Mouse (Mus musculus) limb, embryonic 14.5 days (tissue): ENCODE results near the gene Fndc3b. TPM values are rescaled to one million over a fixed set of nuclear protein-coding genes. Genes with fewer than 3 reads are reported as not detected.

ENCODE experiments used
- ATAC-seq: fragments of 200-750 bp; cut with Nextera tagmentation; 2 replicates; pipeline ENCODE4 v1.8.0; 2017; ENCODE audit warnings: low read depth, moderate number of reproducible peaks, moderate TSS enrichment; ENCODE audit not compliant: low FRiP score
- DNase-seq: peaks from one replicate; pipeline ENCODE4 v3.0.0-alpha.2; 2015; ENCODE audit warnings: low spot score
- H3K27ac ChIP-seq: fragments of 300-500 bp; sonication (generic); replicated peaks from 2 replicates; pipeline ENCODE4 v1.5.1; 2014; ENCODE audit warnings: low read depth, mild to moderate bottlenecking, low read length, moderate library complexity, mixed read lengths
- H3K27me3 ChIP-seq: fragments of 300-500 bp; sonication (generic); 2 replicates; pipeline ENCODE4 v1.6.1; 2014; ENCODE audit warnings: low read length, mixed read lengths; ENCODE audit not compliant: control insufficient read depth, insufficient read depth
- H3K36me3 ChIP-seq: fragments of 300-500 bp; sonication (generic); 2 replicates; pipeline ENCODE4 v1.6.1; 2014; ENCODE audit warnings: mild to moderate bottlenecking, low read length, moderate library complexity, mixed read lengths; ENCODE audit not compliant: control insufficient read depth, insufficient read depth
- H3K4me1 ChIP-seq: fragments of 300-500 bp; sonication (generic); 2 replicates; pipeline ENCODE4 v1.6.1; 2014; ENCODE audit warnings: antibody characterized with exemption, low read length, mixed read lengths; ENCODE audit not compliant: control insufficient read depth, insufficient read depth
- H3K4me2 ChIP-seq: fragments of 300-500 bp; sonication (generic); replicated peaks from 2 replicates; pipeline ENCODE4 v1.6.1; 2014; ENCODE audit warnings: low read depth, mild to moderate bottlenecking, low read length, moderate library complexity; ENCODE audit not compliant: severe bottlenecking
- H3K4me3 ChIP-seq: fragments of 300-500 bp; sonication (generic); replicated peaks from 2 replicates; pipeline ENCODE4 v1.5.1; 2014; ENCODE audit warnings: low read length
- H3K9ac ChIP-seq: fragments of 300-500 bp; sonication (generic); 2 replicates; pipeline ENCODE4 v1.6.1; 2014; ENCODE audit warnings: mild to moderate bottlenecking, low read depth, low read length, moderate library complexity; ENCODE audit not compliant: severe bottlenecking
- H3K9me3 ChIP-seq: fragments of 300-500 bp; sonication (generic); 2 replicates; pipeline ENCODE4 v1.6.1; 2016; ENCODE audit warnings: low read length; ENCODE audit not compliant: control insufficient read depth
- POLR2A ChIP-seq: fragments of 200-500 bp; IDR thresholded peaks from 2 replicates; pipeline ENCODE4 v1.8.0; 2012; ENCODE audit warnings: inconsistent platforms, mild to moderate bottlenecking, moderate library complexity, borderline replicate concordance; ENCODE audit not compliant: insufficient read depth, insufficient read length; ENCODE audit errors: extremely low read depth
- WGBS: fragments of 180-500 bp; shearing (Covaris S2); extraction: QIAGEN DNeasy Blood & Tissue Kit; methylation state at CpG from one replicate; pipeline ENCODE4 v1.1.7; 2014; 5-methylcytosine and 5-hydroxymethylcytosine counted together
- polyA plus RNA-seq, 2 experiments: library from polyadenylated mRNA; depleted of rRNA in 1 of 2; stranded (reverse) in 1 of 2; unstranded in 1 of 2; fragments of >200 nt; fragmentation: Nextera tagmentation in 1 of 2; extraction: Ambion mirVana in 1 of 2; gene quantifications; 2 replicates each; pipeline versions ENCODE4 v1.2.1 to v1.2.3; 2012 to 2014

Gene Fndc3b
- polyA plus RNA-seq, 2 experiments = 39.6 to 41.3 TPM

DNA sequence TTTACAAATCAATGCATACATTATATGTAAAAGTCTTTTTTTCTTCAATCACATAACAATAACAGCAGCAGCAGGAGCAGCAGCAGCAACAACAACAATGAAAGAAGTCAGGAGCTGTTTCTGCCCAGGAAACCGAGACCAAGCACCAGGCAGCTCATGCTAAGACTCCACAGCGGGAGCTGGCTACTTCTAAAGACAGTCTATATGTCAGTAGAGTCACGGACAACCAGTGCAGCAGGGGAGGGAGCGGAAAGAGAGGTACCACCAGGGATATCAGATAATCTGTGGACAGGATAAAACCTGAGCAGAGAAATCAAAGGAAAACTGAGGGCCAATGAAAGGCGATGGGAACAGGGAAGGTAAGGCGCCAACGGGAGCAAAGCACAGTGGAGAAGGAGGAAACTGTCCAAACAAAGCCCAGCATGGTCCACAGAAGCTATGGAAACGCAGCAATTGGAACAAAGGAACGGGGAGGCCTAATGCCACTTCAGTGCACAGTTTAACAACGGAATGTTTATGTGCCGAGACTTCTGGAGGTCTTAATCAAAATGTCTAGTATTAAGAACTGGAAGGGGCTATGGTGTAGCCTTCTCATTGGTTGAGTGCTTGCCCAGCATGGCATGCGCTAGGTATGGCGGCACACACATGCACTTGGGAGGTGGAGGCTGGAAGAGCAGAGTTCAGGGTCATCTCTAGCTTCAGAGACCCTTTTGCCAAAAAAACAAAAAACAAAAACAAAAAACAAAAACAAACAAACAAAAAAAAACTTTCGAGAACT is 215.6 kb downstream of the Fndc3b start:
- ATAC-seq (no peak), DNase-seq (no peak)
- WGBS = 89% methylated on average over 14 of the region's 14 CpGs
- H3K9me3 ChIP-seq = no peaks in the 10 kb centered on the region
- TF ChIP-seq POLR2A = no peak
- no peak overlapping the region for H3K4me3 ChIP-seq
- peaks cover 74% of the 10 kb centered on the region for H3K36me3 ChIP-seq
- no peak overlapping the region for H3K27ac ChIP-seq
- H3K4me1 ChIP-seq = no peaks in the 10 kb centered on the region
- no peak overlapping the region for H3K4me2 ChIP-seq
- no peak overlapping the region for H3K9ac ChIP-seq
- no peaks in the 10 kb centered on the region for H3K27me3 ChIP-seq

DNA sequence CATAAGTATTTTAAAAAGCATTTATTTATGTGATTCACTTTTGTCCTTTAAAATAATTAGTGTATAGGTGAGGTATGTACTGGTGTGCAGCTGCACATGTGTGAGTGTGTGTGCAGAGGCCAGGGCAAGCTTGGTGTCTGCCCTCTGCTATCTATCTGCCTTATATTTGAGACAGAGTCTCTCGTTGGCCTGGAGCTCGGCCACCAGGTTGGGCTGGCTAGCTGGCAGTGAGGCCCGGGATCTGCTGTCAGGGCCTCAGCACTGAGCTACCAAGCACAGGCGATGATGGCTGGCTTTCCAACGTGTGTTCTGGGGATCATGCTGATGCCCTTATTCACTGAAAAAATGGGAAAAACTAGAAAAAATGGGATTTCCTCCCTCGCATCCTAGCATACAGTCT is 216.4 kb downstream of the Fndc3b start:
- H3K36me3 ChIP-seq = peaks cover 73% of the 10 kb centered on the region
- DNase-seq (no peak), ATAC-seq (no peak)
- H3K4me2 ChIP-seq = no peak overlapping the region
- no peaks in the 10 kb centered on the region for H3K27me3 ChIP-seq
- no peaks in the 10 kb centered on the region for H3K4me1 ChIP-seq
- no peak overlapping the region for H3K9ac ChIP-seq
- TF ChIP-seq POLR2A = no peak
- WGBS = 78% methylated on average over 6 of the region's 6 CpGs
- no peak overlapping the region for H3K27ac ChIP-seq
- no peaks in the 10 kb centered on the region for H3K9me3 ChIP-seq
- no peak overlapping the region for H3K4me3 ChIP-seq

DNA sequence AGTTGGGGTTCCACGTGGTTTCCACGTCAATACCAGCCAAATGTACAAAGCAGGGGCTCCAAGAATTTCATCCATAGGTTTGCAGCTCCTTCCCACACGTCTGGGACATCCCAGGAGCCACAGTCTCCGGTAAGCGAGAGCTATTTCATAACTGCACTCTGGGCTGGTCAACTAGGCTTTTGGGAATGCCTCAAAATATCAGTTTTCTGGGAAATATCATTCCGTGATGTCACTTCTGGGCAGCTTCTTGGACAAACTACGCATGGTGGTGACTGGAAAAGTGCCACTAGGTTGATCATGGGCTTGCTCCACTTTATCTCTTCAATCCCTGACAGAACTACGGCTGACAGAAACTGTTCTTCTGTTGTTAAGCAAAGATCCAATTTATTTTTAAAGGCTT is 217.0 kb downstream of the Fndc3b start:
- H3K27me3 ChIP-seq = no peaks in the 10 kb centered on the region
- H3K4me3 ChIP-seq = no peak overlapping the region
- H3K9me3 ChIP-seq = no peaks in the 10 kb centered on the region
- WGBS = 87% methylated on average over 8 of the region's 8 CpGs
- ATAC-seq (no peak), DNase-seq (no peak)
- no peak overlapping the region for H3K9ac ChIP-seq
- H3K36me3 ChIP-seq = peaks cover 73% of the 10 kb centered on the region
- H3K4me1 ChIP-seq = no peaks in the 10 kb centered on the region
- no peak overlapping the region for H3K4me2 ChIP-seq
- H3K27ac ChIP-seq = no peak overlapping the region
- TF ChIP-seq POLR2A = no peak

DNA sequence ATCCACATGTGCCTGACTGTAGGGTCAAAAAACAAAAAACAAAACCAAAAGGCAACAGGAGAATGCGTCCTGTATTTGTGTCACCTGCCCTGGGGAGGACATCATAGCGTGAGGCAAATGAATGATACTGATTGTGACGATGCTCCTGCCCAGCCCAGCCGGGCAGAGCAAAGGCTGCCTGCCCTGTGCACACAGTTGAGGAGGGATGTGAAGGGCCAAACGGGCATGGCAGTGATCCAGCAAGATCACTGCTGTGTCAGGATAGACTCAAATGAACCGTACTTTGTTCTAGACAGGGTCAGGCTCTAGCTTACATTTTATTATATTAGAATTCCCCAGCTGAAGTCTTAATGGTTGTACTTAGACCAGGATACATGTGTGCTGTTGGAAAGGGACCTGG is 219.3 kb downstream of the Fndc3b start:
- Histone ChIP-seq H3K4me3 (no peak overlapping the region), H3K4me1 (no peaks in the 10 kb centered on the region), H3K27ac (no peak overlapping the region), H3K27me3 (no peaks in the 10 kb centered on the region), H3K36me3 (peaks cover 68% of the 10 kb centered on the region), H3K4me2 (no peak overlapping the region), H3K9me3 (no peaks in the 10 kb centered on the region), H3K9ac (no peak overlapping the region)
- DNase-seq = no peak
- ATAC-seq = no peak
- 82% methylated on average over 6 of the region's 6 CpGs for WGBS
- TF ChIP-seq POLR2A = no peak

DNA sequence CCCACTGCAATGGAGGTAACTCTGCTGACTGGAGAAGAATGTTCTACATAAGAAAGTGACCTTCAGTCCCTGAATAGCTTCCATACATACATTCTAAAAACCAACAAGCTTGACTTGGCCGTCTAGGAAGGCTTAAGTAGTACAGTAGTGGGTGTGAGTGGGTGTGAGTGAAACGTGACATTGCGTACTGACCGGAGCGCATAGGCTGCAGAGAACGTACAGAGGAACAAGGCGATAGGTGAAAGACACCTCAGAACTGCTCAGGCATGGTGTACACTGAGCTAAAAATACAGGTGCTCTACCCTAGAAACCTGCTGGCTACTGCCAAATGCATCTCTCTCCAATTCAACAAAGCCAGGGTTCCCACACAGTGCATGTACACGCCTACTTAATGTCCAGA is 219.7 kb downstream of the Fndc3b start:
- Histone ChIP-seq H3K9ac (no peak overlapping the region), H3K27me3 (no peaks in the 10 kb centered on the region), H3K4me1 (no peaks in the 10 kb centered on the region), H3K36me3 (peaks cover 66% of the 10 kb centered on the region), H3K9me3 (no peaks in the 10 kb centered on the region), H3K27ac (no peak overlapping the region), H3K4me2 (no peak overlapping the region), H3K4me3 (no peak overlapping the region)
- ATAC-seq (no peak), DNase-seq (no peak)
- TF ChIP-seq POLR2A = no peak
- 92% methylated on average over 8 of the region's 8 CpGs for WGBS

DNA sequence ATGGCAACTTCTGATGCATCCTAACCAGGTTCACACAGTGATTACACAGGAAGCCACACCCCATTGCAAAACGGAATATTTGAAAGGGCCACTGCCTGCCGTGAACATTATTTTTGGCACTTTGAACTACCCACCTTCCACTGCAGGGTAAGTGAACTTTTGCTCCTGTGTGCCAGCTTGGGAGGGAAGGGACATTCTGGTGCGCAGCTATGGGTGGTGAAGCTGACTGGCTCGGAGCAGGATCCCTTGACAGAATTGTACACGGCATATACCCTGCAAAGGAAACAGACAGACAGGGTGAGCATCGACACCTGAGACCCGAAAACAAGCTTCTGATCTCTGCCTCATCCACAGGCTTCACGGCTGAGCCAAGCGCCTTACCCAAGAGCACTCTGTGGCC is 220.2 kb downstream of the Fndc3b start:
- Histone ChIP-seq H3K4me3 (no peak overlapping the region), H3K27me3 (no peaks in the 10 kb centered on the region), H3K9me3 (no peaks in the 10 kb centered on the region), H3K9ac (no peak overlapping the region), H3K4me2 (no peak overlapping the region), H3K36me3 (peaks cover 64% of the 10 kb centered on the region), H3K27ac (no peak overlapping the region), H3K4me1 (no peaks in the 10 kb centered on the region)
- WGBS = 85% methylated on average over 9 of the region's 9 CpGs
- TF ChIP-seq POLR2A = no peak
- ATAC-seq (no peak), DNase-seq (no peak)
